Mouse (Mus musculus) lung, postnatal 0 days (tissue): Measurements from ENCODE around the gene Lrrc72.

ENCODE experiments used
- CTCF ChIP-seq: IDR thresholded peaks from 2 replicates; pipeline ENCODE4 v1.5.1; 2016; ENCODE audit warnings: antibody characterized with exemption, mild to moderate bottlenecking
- EP300 ChIP-seq: IDR thresholded peaks from 2 replicates; pipeline ENCODE4 v1.6.1; 2016; ENCODE audit warnings: antibody characterized with exemption, mild to moderate bottlenecking, control low read depth

GRCm38 (mm10) chr12:36164126-36164791 is 88.9 kb downstream of the Lrrc72 start:
- TF ChIP-seq CTCF (no peak), EP300 (no peak)
